Mouse (Mus musculus): ENCODE results near the gene Mlx. TPM values are rescaled to one million over a fixed set of nuclear protein-coding genes. Genes with fewer than 3 reads are reported as not detected.

Gene Mlx
- total RNA-seq (2021): 39.8 and 45.9 TPM in 2 replicates
- long read RNA-seq, experiment 1, transcript Mlx-202 (8 exons, 1,826 nt): major isoform, 42 of 67 reads
- long read RNA-seq, experiment 1, transcript Mlx-201 (8 exons, 1,965 nt): minor isoform, 6 of 67 reads
- long read RNA-seq, experiment 1, transcript Mlx-203 (7 exons, 1,736 nt): minor isoform, 13 of 67 reads
- long read RNA-seq, experiment 1, partial matches to known transcripts: 0 of 67 reads
- long read RNA-seq, experiment 1, other reads (novel, unspliced or antisense): 6 of 67 reads
- long read RNA-seq, experiment 2, transcript Mlx-202 (8 exons, 1,826 nt): major isoform, 34 of 45 reads
- long read RNA-seq, experiment 2, partial matches to known transcripts: 0 of 45 reads
- long read RNA-seq, experiment 2, other reads (novel, unspliced or antisense): 5 of 45 reads

GRCm38 (mm10) chr11:101086756-101087681, at the start of gene Mlx:
Gene Mlx, plus strand, starts transcription at chr11:101087277.
- peak; percentile 96 for DNase-seq

DNA sequence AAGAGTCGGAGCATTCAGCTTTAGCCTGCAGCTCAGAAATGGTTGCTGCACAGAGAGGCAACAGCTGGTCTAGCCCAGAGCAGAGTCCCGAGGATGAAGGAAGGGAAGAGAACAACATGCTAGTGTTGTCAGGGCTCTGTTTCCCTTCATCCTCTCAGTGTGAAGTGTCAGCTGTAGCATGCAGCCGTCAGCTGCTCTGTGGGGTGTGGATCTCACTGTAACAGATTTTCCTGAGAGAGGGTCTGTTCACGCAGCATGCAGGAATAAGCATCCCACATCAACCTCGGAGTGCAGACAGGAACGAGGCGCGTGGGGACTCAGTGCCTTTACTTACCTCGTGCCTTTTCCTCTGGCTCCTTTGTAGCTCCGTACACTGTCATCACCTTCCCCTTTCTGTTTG, 49.3 kb upstream of the Mlx start:
- no peak for DNase-seq

- no peak for DNase-seq
Observed at GRCm38 (mm10) chr11:101045826-101046225, 41.3 kb upstream of the Mlx start.

DNA sequence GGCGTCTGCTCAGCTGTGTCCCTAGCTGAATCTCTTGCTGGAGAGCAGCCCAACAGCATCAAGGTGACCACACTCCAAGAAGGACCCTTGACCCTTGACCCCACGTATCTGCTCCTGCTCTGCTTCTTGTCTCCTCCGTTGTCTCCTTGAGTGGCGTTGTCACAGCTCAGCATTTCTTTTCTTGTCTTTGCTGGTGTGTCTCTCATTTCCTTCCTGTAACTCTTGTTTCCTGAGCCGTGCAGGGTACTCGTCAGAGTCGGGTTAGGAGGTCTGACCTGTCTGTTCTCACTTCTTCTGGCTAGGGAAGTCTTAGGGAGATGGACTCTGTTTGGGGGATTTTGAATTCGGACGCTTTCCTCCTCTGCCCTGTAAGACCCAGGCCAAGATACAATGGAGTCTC, 40.6 kb upstream of the Mlx start:
- no peak for DNase-seq

DNA sequence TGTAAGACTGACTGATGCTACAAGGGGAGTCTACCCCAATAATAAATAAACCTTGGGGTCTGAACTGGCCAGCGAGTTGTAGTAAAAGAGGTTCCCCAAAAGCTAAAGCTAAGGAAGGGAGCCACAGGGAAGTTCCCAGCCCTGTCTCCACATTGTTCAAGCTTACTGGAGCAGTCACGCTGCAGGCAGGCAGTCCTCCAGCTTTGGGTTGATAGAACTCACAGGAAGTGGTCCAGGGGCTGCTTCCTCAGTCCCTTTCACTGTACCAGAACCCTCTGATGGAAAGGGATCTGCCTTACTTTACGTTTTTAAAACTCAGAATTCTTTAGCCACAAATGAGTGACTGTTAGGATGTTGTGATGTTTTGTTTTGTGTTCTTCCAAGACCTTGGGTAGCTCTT, 39.6 kb upstream of the Mlx start:
- DNase-seq: no peak

- no peak for DNase-seq
Observed at GRCm38 (mm10) chr11:101050359-101050758, 36.7 kb upstream of the Mlx start.

GRCm38 (mm10) chr11:101051051-101051493, 36.0 kb upstream of the Mlx start:
- no peak for DNase-seq

GRCm38 (mm10) chr11:101051617-101052016, 35.5 kb upstream of the Mlx start:
- DNase-seq: no peak

DNA sequence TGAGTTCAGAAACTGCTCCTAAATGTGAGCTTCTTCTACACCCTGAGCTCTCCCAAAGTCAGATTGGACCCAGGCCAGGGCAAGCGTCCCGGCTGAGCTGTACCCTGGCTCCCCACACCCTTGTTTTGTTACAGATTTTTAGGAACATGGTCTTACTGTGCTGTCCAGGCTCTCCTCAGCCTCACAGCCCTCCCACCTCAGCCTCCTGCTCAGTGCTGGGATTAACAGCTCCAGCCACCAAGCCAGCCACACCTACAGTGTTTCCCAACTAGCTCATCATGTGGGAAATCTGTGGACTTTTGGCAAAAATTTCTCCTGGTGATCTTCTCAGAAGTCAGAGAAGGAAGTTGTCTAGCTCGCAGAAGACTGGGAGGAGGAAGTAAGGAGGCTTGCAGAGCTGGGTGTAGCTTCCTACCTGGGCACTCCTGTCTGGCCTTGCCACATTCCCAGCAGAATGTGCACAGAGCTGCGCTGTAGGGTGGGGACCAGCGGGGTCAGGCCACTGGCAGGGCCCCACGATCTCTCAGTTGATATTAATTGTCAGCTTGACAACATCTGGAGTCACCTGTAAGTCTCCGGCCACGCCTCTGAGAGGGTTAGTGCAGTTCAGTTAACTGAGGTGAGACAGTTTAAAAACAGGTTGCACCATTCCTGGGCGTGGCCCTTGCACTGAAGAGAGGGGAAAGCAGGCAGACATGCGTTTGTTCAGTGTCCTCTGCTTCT, 34.2 kb upstream of the Mlx start:
- DNase-seq: peak; percentile 43

- no peak for DNase-seq
Observed at GRCm38 (mm10) chr11:101053974-101054373, 33.1 kb upstream of the Mlx start.

- DNase-seq: no peak
Observed at GRCm38 (mm10) chr11:101055418-101055817, 31.7 kb upstream of the Mlx start.

DNA sequence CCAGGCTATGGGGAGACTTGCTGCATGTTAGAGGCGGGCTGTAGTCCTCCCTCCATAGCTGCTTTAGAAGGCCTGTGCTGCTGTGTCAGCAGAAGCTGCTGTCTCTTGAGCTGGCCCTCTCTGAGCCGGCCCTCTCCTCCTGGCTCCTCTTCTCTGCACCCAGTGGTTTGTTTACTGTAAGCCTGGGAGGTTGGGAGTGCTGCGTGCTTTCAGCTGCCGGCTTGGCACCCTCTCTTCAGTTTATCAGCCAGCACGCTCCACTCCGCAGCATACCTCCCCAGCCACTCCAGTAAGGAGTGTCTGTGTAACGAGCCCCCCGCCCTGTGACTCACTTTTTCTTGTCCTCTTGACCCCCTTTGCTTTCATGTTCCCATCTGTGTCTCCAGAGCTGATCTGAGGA, 30.2 kb upstream of the Mlx start:
- DNase-seq: peak; percentile 43

GRCm38 (mm10) chr11:101057860-101058259, 29.2 kb upstream of the Mlx start:
- DNase-seq: peak; percentile 92

DNA sequence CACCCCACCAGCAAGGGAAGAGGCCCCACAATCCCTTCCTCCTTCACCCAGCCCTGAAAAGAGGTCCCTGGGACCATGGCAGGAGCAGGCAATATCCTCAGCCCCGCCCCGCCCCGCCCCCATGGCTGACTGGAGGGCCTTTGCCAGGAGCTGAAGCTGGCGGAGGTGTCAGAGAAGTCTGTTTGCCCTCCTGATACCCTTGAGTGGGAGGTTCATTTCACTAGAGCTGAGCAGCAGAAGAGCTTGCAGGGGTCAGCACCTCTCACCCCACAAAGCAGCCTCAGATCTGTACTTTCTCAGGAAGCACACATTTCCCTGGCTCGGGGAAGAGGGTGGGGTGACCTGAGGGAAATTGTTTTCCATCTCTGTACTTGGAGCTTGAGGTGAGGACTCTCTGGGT, 28.4 kb upstream of the Mlx start:
- no peak for DNase-seq

GRCm38 (mm10) chr11:101059473-101059872, 27.6 kb upstream of the Mlx start:
- no peak for DNase-seq

- peak; percentile 80 for DNase-seq
Observed at GRCm38 (mm10) chr11:101060126-101060525, 27.0 kb upstream of the Mlx start.

- DNase-seq: no peak
Observed at GRCm38 (mm10) chr11:101061049-101061448, 26.0 kb upstream of the Mlx start.

GRCm38 (mm10) chr11:101062165-101062884, 24.8 kb upstream of the Mlx start:
- peak; percentile 58 for DNase-seq

DNA sequence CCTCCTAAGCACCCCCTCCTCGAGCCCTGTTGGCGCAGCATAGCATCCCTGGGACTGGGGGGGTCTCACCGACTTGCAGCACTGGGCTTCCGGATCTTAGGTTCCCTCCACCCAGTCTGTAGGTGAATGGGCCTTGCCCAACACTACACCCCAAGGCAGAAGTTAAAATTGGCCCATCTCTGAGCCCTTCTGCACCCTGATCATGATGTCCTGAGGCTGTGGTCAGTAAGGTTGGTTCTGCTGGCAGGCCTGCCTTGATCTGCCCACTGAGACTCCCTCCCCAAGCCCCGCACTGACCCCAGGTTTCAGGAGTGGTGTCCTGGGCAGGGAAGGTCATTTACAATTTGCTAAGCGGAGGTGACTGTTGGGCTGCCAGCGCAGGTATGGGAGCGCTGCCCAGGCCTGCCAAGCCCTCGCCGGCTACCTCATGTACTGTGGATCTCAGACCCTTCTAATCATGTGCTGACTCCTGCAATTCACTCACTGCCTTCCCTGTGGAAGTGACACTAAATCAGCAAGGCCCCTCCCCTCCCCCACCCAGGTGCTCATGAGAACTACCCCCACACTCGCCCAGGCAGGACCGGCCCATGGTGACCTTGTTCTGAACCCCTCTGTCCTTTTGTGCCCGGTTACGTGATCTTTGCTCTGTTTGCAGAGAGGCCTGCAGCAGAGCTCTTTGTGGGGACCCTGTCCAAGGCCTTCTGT, 24.0 kb upstream of the Mlx start:
- no peak for DNase-seq

- peak; percentile 74 for DNase-seq
Observed at GRCm38 (mm10) chr11:101063676-101064327, 23.3 kb upstream of the Mlx start.

DNA sequence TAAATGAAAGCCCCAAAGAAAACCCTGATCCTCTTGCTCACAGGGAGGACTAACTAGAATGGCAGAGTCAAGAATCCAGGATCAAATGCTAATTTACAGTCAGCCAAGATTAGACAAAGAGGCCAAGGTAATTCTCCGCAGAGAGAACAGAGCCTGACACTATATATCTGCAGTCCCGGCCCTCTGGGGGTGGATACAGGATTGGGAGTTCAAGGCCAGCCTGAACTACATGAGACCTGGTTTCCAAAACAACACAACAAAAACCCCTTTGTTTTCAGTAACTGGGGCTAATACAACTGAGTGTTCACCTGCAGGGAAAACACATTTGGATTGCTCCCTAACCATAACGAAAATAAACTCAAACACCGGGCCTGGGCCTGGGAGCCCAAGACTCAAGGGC, 22.6 kb upstream of the Mlx start:
- DNase-seq: no peak
